Mouse (Mus musculus) myocyte (in vitro differentiated cells): ENCODE measurements around the gene Tmbim1.

Source experiments
- CEBPB ChIP-seq: IDR thresholded peaks from 2 replicates; pipeline ENCODE4 v1.6.1; 2011; ENCODE audit warnings: mild to moderate bottlenecking, moderate library complexity; ENCODE audit not compliant: poor library complexity, insufficient read depth, severe bottlenecking
- MYOG ChIP-seq, 3 experiments: IDR thresholded peaks; one replicate each; pipeline ENCODE4 v1.6.1; 2011; ENCODE audit warnings: control low read depth in 2 of 3, low read depth in 2 of 3, mild to moderate bottlenecking in 2 of 3; ENCODE audit not compliant: insufficient read length in 2 of 3, control insufficient read depth in 1 of 3, insufficient read depth in 1 of 3
- POLR2A ChIP-seq: IDR thresholded peaks from one replicate; pipeline ENCODE4 v1.6.1; 2011; ENCODE audit warnings: low read depth, mild to moderate bottlenecking, control low read depth, moderate library complexity; ENCODE audit not compliant: insufficient read length
- POLR2AphosphoS2 ChIP-seq: IDR thresholded peaks from one replicate; pipeline ENCODE4 v1.6.1; 2011; ENCODE audit warnings: low read depth, control low read depth; ENCODE audit not compliant: insufficient read length
- TCF12 ChIP-seq: IDR thresholded peaks from one replicate; pipeline ENCODE4 v1.6.1; 2011; ENCODE audit warnings: mild to moderate bottlenecking, control low read depth; ENCODE audit not compliant: poor library complexity, insufficient read depth, severe bottlenecking

DNA sequence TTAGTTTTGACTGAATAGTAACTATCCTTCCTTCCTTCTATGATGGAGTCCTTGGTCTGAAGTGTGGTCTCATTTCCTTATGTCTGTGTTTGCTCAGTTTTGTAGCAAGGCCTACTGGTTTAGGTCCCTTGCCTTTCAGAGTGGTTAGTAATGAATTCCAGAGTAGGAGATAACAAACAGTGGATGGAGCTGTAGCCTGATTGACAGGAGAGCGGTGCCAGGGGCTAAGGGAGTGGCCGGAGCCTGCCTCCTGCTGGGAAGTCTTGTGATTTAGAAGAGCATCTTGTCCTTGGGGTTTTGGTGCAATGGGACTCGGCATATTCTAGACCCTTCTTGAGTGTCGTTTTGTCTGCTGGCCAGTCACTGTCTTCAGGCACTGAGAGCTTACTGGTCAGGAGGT lies 48.6 kb downstream of the Tmbim1 start:
- TF ChIP-seq POLR2A = no peak
- no peak for TF ChIP-seq POLR2AphosphoS2
- no peak for TF ChIP-seq MYOG (IDR thresholded peaks at IDR 0.05; ENCODE audit: control insufficient read depth in 1 of 3, insufficient read depth in 1 of 3, insufficient read length in 2 of 3, low read depth in 2 of 3)
- TF ChIP-seq TCF12 = no peak
- no peak for TF ChIP-seq CEBPB
